Comparison of ENCODE assay signal across 8 mouse cellular contexts in the genomic region with DNA sequence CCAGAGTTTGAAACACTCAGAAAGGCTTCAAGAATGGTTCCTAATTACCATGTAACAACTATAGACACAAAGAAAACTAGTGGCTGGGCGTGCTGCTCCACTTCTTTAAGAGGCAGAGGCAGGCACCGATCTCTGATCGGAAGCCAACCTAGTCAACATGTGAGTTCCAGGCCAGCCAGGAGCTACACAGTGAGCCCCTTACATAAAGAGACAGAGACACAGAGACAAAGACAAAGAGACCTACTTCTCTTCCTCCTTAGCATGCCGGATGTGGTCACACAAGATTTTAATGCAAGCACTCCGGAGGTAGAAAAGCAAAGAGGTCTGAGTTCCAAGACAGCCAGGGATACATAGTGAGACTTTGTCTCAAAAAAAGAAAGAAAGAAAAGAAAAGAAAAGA. TPM values are rescaled to one million over a fixed set of nuclear protein-coding genes. Genes with fewer than 3 reads are reported as not detected.
DNase-seq lines count a peak whose midpoint lies in the region; ATAC-seq and TF ChIP-seq lines count a peak whose summit lies in the region.

No protein-coding gene starts in this region.

- H3K36me3 ChIP-seq in liver, adult 2 months (ENCODE audit: control insufficient read depth, insufficient read depth, low read length) = peaks cover under 1% of the 10 kb centered on the region; the same call in 1 of the 2 replicates
- H3K36me3 ChIP-seq in myocyte (ENCODE audit: control insufficient read depth, insufficient read depth) = peaks cover 4% of the 10 kb centered on the region

- H3K27me3 ChIP-seq in liver, adult 2 months (ENCODE audit: control insufficient read depth, insufficient read depth, low read length) = no peaks in the 10 kb centered on the region
- no peaks in the 10 kb centered on the region for H3K27me3 ChIP-seq in myocyte (ENCODE audit: control insufficient read depth, insufficient read depth, insufficient read length)

- H3ac ChIP-seq in myocyte (ENCODE audit: control insufficient read depth, insufficient read length) = no peak overlapping the region

- H3K9ac ChIP-seq in liver, adult 2 months (ENCODE audit: low read depth, low read length) = no peak overlapping the region

- peaks cover 2% of the 10 kb centered on the region; the same call in 1 of the 2 replicates for H3K79me2 ChIP-seq in liver, adult 2 months (ENCODE audit: control insufficient read depth, insufficient read depth, low read length)
- peaks cover 48% of the 10 kb centered on the region for H3K79me2 ChIP-seq in myocyte (ENCODE audit: control insufficient read depth, insufficient read depth)

- no peak for DNase-seq in liver, adult 2 months (ENCODE audit: extremely low read depth, low read depth, low spot score)
- no peak for DNase-seq in liver
- DNase-seq in induced T-regulatory cell, adult 2 months (ENCODE audit: low read depth) = peak; percentile 77
- DNase-seq in gastrocnemius, adult 8-10 months (ENCODE audit: low spot score in 2 of 2) = no peak
- no peak for DNase-seq in urinary bladder, postnatal 36 days (ENCODE audit: low spot score in 2 of 2)

- H3K27ac ChIP-seq in liver, adult 2 months (replicated peaks; ENCODE audit: insufficient read depth, low read depth, low read length) = no peak overlapping the region; the same call in 1 of the 2 replicates
- 0 out of 2 replicates have a peak overlapping the region, but pooled peaks have one; percentile 51 for H3K27ac ChIP-seq in bone marrow, adult 2 months (ENCODE audit: control insufficient read depth, insufficient read depth, low read depth, low read length, poor library complexity)

- ATAC-seq in monocyte, adult 5-6 weeks (replicated peaks; ENCODE audit: insufficient number of reproducible peaks, low FRiP score, low TSS enrichment, poor library complexity, severe bottlenecking) = no peak

- H3K4me2 ChIP-seq in myocyte (ENCODE audit: low read depth) = peak overlapping the region; percentile 74

- no peak for TF ChIP-seq CTCF in liver, adult 2 months (IDR thresholded peaks at IDR 0.05; ENCODE audit: low read depth, low read length)
- TF ChIP-seq CTCF in bone marrow, adult 2 months (IDR thresholded peaks at IDR 0.05; ENCODE audit: control insufficient read depth, insufficient read depth, low read length) = no peak

- H3K4me1 ChIP-seq in liver, adult 2 months (ENCODE audit: control insufficient read depth, insufficient read depth, low read length) = peaks cover 11% of the 10 kb centered on the region; the same call in 1 of the 2 replicates
- no peaks in the 10 kb centered on the region; the same call in 1 of the 2 replicates for H3K4me1 ChIP-seq in bone marrow, adult 2 months (ENCODE audit: control insufficient read depth, insufficient read depth, low read length)

- 29% methylated on average over 5 of the region's 5 CpGs for WGBS in liver, adult 2 months
- 17% methylated on average over 5 of the region's 5 CpGs for WGBS in bone marrow, adult 2 months

- no peak for TF ChIP-seq POLR2A in liver, adult 2 months (IDR thresholded peaks at IDR 0.05; ENCODE audit: extremely low read depth, insufficient read depth, low read length)
- TF ChIP-seq POLR2A in bone marrow, adult 2 months (IDR thresholded peaks at IDR 0.05; ENCODE audit: borderline replicate concordance, control insufficient read depth, low read depth, low read length) = no peak
- no peak for TF ChIP-seq POLR2A in myocyte (IDR thresholded peaks at IDR 0.05; ENCODE audit: insufficient read length, low read depth)

- 0 out of 2 replicates have a peak overlapping the region, but pooled peaks have one; percentile 10 for H3K4me3 ChIP-seq in liver, adult 2 months (ENCODE audit: insufficient read depth, low read depth, low read length)
- H3K4me3 ChIP-seq in bone marrow, adult 2 months (replicated peaks; ENCODE audit: control insufficient read depth, low read depth, low read length) = peak overlapping the region; percentile 64
- peak overlapping the region; percentile 57 for H3K4me3 ChIP-seq in myocyte

TF ChIP-seq in myocyte, 11 proteins besides CTCF, POLR2A, EP300 and RAD21:
- TF ChIP-seq MYOG (IDR thresholded peaks at IDR 0.05; ENCODE audit: control insufficient read depth in 1 of 3, insufficient read depth in 1 of 3, insufficient read length in 2 of 3, low read depth in 2 of 3) (no peak), CEBPB (IDR thresholded peaks at IDR 0.05; ENCODE audit: insufficient read depth, poor library complexity, severe bottlenecking) (no peak), TCF3 (IDR thresholded peaks at IDR 0.05; ENCODE audit: insufficient read length, low read depth) (no peak), POLR2AphosphoS2 (IDR thresholded peaks at IDR 0.05; ENCODE audit: insufficient read length, low read depth) (no peak), USF1 (IDR thresholded peaks at IDR 0.05; ENCODE audit: low read depth) (no peak), E2F4 (IDR thresholded peaks at IDR 0.05; ENCODE audit: insufficient read depth) (no peak), SRF (IDR thresholded peaks at IDR 0.05; ENCODE audit: control insufficient read depth, insufficient read length, low read depth) (no peak), MAX (IDR thresholded peaks at IDR 0.05; ENCODE audit: low read depth) (no peak), REST (IDR thresholded peaks at IDR 0.05; ENCODE audit: insufficient read depth, insufficient read length) (no peak), TCF12 (IDR thresholded peaks at IDR 0.05; ENCODE audit: insufficient read depth, poor library complexity, severe bottlenecking) (no peak), MYOD1 (IDR thresholded peaks at IDR 0.05; ENCODE audit: control insufficient read depth in 1 of 3, insufficient read length in 2 of 3, low read depth in 2 of 3) (no peak)

RNA-seq across cellular contexts. Expression of gene Pdha1, which starts 2.1 kb away (rescaled TPM):
- total RNA-seq in liver, adult 2 months (2014; rRNA removed) = 95.5 and 139 TPM in 2 replicates
- 38.4 and 41.7 TPM in 2 replicates for polyA plus RNA-seq in liver, adult 2 months (2012; rRNA removed)
- polyA plus RNA-seq in bone marrow, adult 2 months (2011; ENCODE audit: insufficient read depth, insufficient read length, low replicate concordance, missing spikeins) = 21.7 and 40.3 TPM in 2 replicates
- polyA plus RNA-seq in myocyte (2012; fragmentation: generic; extraction: Trizol) = 95.4 TPM
- 171 to 244 TPM (median 237 TPM) in 3 replicates for total RNA-seq in monocyte, adult 5-6 weeks (2017)
- 100 to 1,000 TPM; 455 to 556 (median 496) TPM for total RNA-seq in gastrocnemius, adult 8-10 months (2022)

Comparison
In these comparisons a context has a peak if more than half of its experiments do, and no peak if none do; other contexts are left out.
1. H3K4me3 ChIP-seq: peak in every context shown above with its lines; median percentile 64 in bone marrow, adult 2 months; 57 in myocyte; 10 in liver, adult 2 months.